Mouse (Mus musculus): ENCODE measurements around the gene Tmem160.
A peak's percentile ranks its signal among the peaks of the same experiment; 100 is the strongest.

Gene Tmem160

GRCm38 (mm10) chr7:16451656-16452055 is 923 bp upstream of the Tmem160 start:
- no peak for DNase-seq

DNA sequence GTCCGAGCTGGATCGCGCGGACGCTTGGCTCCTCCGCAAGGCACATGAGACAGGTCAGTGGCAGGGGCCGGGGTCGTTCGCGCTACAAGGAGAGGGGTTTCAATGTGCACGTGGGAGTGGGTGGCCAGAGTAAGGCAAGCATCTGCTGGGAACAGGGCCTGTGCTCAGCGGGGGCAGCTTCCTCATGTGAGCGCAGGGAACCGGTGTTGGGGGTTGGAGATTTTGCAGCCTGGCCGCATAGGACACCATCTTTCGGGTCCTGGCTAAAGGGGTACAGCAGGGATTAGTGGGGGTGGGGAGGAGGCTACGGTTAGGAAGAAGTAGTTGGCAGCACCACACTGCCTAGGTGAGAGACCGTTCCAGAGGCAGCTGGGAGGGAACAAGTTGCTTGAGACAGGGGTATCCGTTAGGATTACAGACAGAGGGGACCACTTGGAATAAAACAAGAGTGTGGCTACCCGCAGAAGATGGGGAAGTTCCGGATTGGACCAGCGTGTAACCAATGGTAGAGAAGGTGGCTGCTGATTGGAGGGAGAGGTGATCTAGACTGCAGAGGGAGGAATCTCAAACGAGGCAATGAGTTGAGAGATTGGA is 636 bp downstream of the Tmem160 start:
- DNase-seq: peak; percentile 49 to 52

GRCm38 (mm10) chr7:16455016-16455415 is 2.4 kb downstream of the Tmem160 start:
- DNase-seq: no peak

GRCm38 (mm10) chr7:16456289-16456688 is 3.7 kb downstream of the Tmem160 start:
- DNase-seq: no peak

DNA sequence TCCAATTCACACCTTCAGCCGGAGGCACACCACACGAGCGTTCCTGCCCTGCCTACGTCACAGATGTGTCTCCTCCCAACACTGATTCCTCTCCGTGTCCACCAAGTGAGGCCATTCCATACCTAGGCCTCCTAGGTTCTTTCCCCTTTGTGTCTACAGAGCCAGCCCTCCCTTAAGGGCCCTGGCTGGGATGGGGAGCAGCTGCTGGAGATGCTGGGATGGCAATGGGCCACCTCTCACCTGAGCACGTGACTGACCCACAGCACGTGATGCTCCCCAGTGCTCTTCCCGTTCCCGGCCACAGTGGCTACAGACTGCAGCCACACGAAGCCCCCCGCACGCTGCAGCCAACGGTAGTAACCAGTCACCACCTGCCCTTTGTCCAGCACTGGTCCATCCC is 8.0 kb downstream of the Tmem160 start:
- DNase-seq: no peak

DNA sequence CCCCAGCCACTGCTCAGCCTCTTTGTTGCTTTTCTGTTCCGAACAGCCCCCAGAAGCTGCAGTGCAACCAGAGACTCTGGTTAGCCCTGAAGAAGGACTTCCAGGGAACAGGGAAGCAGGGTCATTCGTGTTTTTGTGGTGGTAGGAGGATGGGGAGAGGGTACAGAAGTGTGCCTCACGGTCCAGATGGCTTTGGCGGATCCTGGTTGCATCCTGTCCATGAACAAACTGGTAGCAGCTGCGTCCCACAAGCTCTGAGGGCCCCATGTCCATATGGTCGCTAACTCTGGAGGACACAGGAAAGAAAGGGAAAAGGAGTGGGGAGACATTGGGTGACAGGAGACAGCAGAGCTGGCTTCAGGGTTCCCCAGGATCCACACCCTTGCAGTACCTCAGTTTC is 8.6 kb downstream of the Tmem160 start:
- DNase-seq: no peak

DNA sequence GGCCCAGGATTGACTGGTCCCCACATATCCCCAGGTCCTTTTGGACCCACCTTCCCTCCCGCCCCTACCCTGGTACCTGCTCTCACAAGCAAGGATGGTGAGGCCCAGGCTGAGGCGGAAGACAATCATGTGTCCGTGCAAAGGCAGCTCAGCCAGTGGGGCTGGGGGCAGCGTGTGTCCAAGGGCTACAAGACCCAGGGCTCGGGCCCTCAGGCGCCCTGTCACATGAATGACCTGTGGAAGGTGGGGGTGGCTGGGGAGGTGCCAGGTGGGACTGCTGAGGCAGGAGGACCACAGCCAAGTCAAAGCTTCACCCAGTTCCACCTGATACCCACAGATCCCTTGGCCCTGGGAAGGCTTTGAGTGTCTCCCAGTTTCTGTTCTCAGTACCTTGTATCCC is 9.1 kb downstream of the Tmem160 start:
- no peak for DNase-seq

DNA sequence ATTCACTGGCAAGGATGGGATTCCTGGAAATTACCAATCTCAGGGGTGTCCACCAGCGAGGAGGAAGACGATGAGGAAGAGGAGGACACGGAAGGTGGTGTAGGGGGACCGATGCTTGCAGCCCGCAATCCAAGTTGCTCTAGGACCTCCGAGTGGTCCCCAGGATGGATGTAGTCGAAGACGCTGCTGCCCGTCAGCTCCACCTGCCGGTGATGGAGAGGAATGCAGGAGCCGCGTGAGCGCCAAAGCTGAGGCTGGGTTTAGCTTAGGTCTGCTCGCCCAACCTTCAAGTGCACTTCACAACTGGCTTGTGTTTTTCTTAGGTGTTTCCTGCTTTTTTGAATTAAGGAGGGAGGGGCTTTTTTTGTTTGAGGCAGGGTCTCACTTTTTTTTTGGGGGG is 10.6 kb downstream of the Tmem160 start:
- DNase-seq: peak; percentile 75 to 77

DNA sequence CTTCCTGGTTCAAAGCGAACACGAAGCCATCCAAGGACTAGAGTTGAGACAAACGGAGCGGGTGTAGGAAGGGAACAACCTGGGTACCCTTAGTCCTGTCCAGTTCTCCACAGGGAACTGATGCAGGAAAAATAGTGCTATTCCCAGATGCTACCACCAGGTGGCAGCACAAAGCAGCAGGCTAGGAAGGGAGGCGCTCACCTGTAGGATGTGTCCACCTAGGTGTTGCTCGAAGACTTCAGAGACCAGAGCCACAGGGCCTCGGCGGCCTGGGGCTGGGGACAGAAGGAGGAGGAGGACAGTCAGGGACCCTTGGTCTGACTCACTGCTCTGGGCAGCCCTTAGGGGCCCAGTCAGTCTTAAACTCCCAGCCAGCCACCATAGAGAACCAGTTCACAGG is 12.6 kb downstream of the Tmem160 start:
- peak; percentile 62 to 75 for DNase-seq

DNA sequence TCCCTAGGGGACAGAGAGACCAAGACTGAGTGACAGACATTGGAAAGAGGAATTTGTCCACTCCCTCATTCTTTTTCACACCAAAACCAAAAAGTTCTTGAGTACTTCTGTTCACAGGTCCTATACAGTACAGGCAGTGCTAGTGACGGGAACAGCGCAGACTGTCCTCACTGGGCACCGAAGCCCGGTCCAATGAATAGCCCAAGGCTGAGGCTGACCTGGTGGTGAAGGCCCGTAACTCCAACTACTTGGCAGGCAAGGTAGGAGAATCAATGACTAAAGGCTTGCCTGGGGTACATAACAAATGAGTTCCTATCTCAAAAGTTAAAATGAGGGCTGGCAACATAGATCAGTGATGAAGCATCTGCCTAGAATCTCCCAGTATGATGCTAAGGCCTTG is 13.0 kb downstream of the Tmem160 start:
- DNase-seq: no peak

- no peak for DNase-seq
These were observed 14.0 kb downstream of the Tmem160 start for GRCm38 (mm10) chr7:16466565-16466964.

DNA sequence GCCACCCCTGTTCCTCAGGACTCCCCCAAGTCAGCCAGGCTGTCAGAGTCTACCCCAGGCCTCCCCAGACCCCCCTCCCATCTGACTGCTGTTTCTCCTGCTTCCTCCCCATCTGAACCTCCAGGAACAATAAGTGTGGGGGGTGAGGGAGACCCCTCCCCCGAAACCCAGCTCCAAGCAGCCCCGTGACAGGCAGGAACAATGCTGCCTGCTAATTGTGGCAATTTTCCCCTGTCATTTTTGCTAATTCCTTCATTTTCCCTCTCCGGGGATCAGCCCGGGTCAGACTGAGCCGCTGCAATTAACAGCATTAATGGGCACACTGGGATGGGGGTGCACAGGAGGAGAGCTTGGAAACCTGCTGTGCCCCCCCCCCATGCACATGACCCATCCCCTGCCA is 15.5 kb downstream of the Tmem160 start:
- no peak for DNase-seq

GRCm38 (mm10) chr7:16471549-16471948 is 19.0 kb downstream of the Tmem160 start:
- no peak for DNase-seq

- DNase-seq: no peak
These were observed 19.6 kb downstream of the Tmem160 start for GRCm38 (mm10) chr7:16472116-16472709.

DNA sequence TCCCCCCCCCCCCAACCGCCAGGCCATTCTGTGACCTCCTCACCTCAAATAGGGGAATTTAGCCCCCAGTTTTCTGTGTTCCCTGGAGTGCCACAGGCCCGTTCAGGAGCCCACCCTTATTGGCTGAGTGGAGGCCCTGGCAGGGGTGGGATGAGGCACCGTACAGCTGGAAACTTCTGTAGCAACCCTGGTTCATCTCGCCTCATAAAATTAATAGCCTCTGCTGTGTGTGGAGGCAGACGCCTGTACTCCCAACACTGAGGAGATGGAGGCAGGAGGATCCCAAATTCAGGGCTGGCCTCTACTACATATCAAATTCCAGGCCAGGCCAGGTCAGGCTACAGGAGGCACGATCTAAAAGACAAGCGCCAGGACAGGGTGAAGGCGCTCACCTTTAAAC is 21.3 kb downstream of the Tmem160 start:
- DNase-seq: no peak

DNA sequence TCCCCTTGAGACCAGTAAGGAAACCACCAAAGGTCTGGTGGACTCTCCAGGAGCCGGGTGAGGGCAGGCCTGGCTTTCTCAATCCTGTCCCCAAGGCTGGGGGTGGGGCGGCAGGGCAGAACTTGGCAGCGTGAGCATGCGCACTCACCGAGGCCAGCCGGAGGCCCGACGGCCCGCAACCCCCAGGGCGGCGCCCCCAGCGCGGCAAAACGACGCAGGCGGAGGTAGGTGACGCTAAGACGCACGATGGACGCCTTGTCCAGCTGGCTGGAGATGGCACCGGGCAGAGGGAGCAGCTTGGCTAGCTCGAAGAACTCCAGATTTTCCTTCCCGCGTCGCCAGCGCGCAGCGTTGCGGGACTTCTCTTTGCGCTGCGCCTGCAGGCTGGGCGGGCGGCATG is 21.9 kb downstream of the Tmem160 start:
- peak in 1 of 2 experiments; percentile 36 for DNase-seq

- DNase-seq: no peak
These were observed 22.7 kb downstream of the Tmem160 start for GRCm38 (mm10) chr7:16475321-16475720.

GRCm38 (mm10) chr7:16475764-16476599 is 23.4 kb downstream of the Tmem160 start:
- no peak for DNase-seq

GRCm38 (mm10) chr7:16476600-16476989 is 24.0 kb downstream of the Tmem160 start:
- no peak for DNase-seq

- DNase-seq: no peak
These were observed 25.0 kb downstream of the Tmem160 start, which contains the start of gene Npas1 for GRCm38 (mm10) chr7:16477628-16478027. Gene Npas1, minus strand, starts transcription at chr7:16477728.

GRCm38 (mm10) chr7:16488816-16489215 is 36.2 kb downstream of the Tmem160 start:
- no peak for DNase-seq

- peak in 1 of 2 experiments; percentile 10 for DNase-seq
These were observed 37.4 kb downstream of the Tmem160 start for GRCm38 (mm10) chr7:16489948-16490347.

DNA sequence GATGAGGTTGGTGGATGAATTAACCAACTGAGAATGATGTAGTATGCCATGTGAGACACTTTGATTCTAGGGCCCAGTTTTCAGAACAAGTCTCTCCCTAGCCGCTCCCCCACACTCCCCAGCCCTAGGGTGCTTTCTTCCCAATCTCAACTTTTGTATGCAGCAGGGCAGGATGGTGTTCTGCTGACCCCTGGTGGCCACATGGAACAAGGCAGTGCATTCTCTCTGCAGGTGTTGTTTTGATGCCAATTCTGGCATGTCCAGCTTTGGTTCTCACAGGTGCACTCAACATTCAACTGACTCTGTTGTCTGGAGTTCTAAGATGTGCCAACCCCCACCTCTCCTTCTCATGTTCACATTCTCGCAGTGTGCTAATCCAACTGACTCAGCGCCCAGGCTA is 39.2 kb downstream of the Tmem160 start:
- peak; percentile 52 to 62 for DNase-seq

DNA sequence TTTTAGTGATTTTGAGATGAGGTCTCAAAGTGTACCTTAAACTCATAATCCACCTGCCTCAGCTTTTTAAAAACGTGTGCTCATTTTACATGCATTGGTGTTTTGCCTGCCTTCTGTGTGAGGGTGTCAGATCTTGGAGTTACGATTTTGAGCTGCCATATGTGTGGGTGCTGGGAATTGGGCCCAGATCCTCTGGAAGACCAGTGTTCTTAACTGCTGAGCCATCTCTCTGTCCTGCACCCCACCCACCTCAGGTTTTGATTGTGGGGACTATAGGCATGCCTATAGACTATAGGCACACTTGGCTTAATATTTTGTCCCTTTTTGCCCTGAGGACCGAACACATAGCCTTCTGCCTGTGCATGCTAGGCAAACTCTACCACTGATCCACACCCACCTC is 39.6 kb downstream of the Tmem160 start:
- no peak for DNase-seq
